Mouse (Mus musculus): Measurements from ENCODE around the gene Comt.

Comt gene

GRCm38 (mm10) chr16:18433341-18433920 lies 6.8 kb upstream of the Comt start:
- DNase-seq (ENCODE audit: low read depth) = no peak

GRCm38 (mm10) chr16:18430641-18431212 lies 4.1 kb upstream of the Comt start:
- no peak for DNase-seq (ENCODE audit: low read depth)

- no peak for DNase-seq (ENCODE audit: low read depth)
These were observed 3.0 kb upstream of the Comt start for GRCm38 (mm10) chr16:18429641-18430040.

- no peak for DNase-seq (ENCODE audit: low read depth)
These were observed 1.9 kb upstream of the Comt start for GRCm38 (mm10) chr16:18428516-18429042.

- no peak for DNase-seq (ENCODE audit: low read depth)
These were observed 1.4 kb upstream of the Comt start for GRCm38 (mm10) chr16:18428011-18428515.

GRCm38 (mm10) chr16:18426215-18426791 lies 349 bp downstream of the Comt start, which contains the start of gene Txnrd2:
Gene Txnrd2 (plus strand): TSS chr16:18426384.
- no peak for DNase-seq (ENCODE audit: low read depth)

- DNase-seq (ENCODE audit: low read depth) = no peak
These were observed 1.0 kb downstream of the Comt start for GRCm38 (mm10) chr16:18425475-18426214.

- no peak for DNase-seq (ENCODE audit: low read depth)
These were observed 2.1 kb downstream of the Comt start for GRCm38 (mm10) chr16:18424364-18425045.

GRCm38 (mm10) chr16:18423915-18424265 lies 2.8 kb downstream of the Comt start:
- no peak for DNase-seq (ENCODE audit: low read depth)

- DNase-seq (ENCODE audit: low read depth) = no peak
These were observed 3.3 kb downstream of the Comt start for GRCm38 (mm10) chr16:18423203-18423914.

- no peak for DNase-seq (ENCODE audit: low read depth)
These were observed 6.1 kb downstream of the Comt start for GRCm38 (mm10) chr16:18420571-18420970.

- DNase-seq (ENCODE audit: low read depth) = no peak
These were observed 7.0 kb downstream of the Comt start for GRCm38 (mm10) chr16:18419603-18420026.

- DNase-seq (ENCODE audit: low read depth) = no peak
These were observed 7.7 kb downstream of the Comt start for GRCm38 (mm10) chr16:18418756-18419602.

GRCm38 (mm10) chr16:18417491-18417890 lies 9.2 kb downstream of the Comt start:
- no peak for DNase-seq (ENCODE audit: low read depth)

- no peak for DNase-seq (ENCODE audit: low read depth)
These were observed 9.8 kb downstream of the Comt start for GRCm38 (mm10) chr16:18416837-18417236.

GRCm38 (mm10) chr16:18416094-18416761 lies 10.4 kb downstream of the Comt start:
- no peak for DNase-seq (ENCODE audit: low read depth)

GRCm38 (mm10) chr16:18413032-18413816 lies 13.4 kb downstream of the Comt start:
- no peak for DNase-seq (ENCODE audit: low read depth)

- DNase-seq (ENCODE audit: low read depth) = no peak
These were observed 14.7 kb downstream of the Comt start for GRCm38 (mm10) chr16:18411802-18412476.

Data from c-Kit-positive CD71-negative TER-119-negative erythroid progenitor cells, embryonic 14.5 days (primary cell).